Mouse (Mus musculus) stomach, postnatal 0 days (tissue): ENCODE data around the gene Esm1.

Experiments used
- CTCF ChIP-seq: IDR thresholded peaks from 2 replicates; pipeline ENCODE4 v1.5.1; 2016; ENCODE audit warnings: antibody characterized with exemption, low read depth, mild to moderate bottlenecking, moderate library complexity
- EP300 ChIP-seq: optimal IDR thresholded peaks from 2 replicates; pipeline ENCODE3; 2016; ENCODE audit warnings: antibody characterized with exemption

- TF ChIP-seq CTCF (no peak), EP300 (no peak)
These were observed 49.8 kb downstream of the Esm1 start for GRCm38 (mm10) chr13:113259237-113259636.
